Mouse (Mus musculus) liver, embryonic 14.5 days (tissue): ENCODE results near the gene Pou3f1.

Source experiments
- CTCF ChIP-seq: IDR thresholded peaks from 2 replicates; pipeline ENCODE4 v1.5.1; 2016; ENCODE audit warnings: antibody characterized with exemption, low read depth, control low read depth
- EP300 ChIP-seq: IDR thresholded peaks from 2 replicates; pipeline ENCODE4 v1.6.1; 2016; ENCODE audit warnings: antibody characterized with exemption, low read depth

- TF ChIP-seq CTCF = no peak
- no peak for TF ChIP-seq EP300
These were observed 38.0 kb upstream of the Pou3f1 start for GRCm38 (mm10) chr4:124618599-124618998.
